Mouse (Mus musculus) heart, embryonic 13.5 days (tissue): ENCODE data around the gene Dennd1a. TPM values are rescaled to one million over a fixed set of nuclear protein-coding genes. Genes with fewer than 3 reads are reported as not detected.
A peak's percentile ranks its signal among the peaks of the same experiment; 100 is the strongest.

ENCODE experiments used
- ATAC-seq: fragments of 200-750 bp; cut with Nextera tagmentation; 2 replicates; pipeline ENCODE4 v1.8.0; 2017; ENCODE audit warnings: moderate TSS enrichment; ENCODE audit not compliant: insufficient number of reproducible peaks, low FRiP score, low TSS enrichment; ENCODE audit errors: extremely low read depth
- H3K27ac ChIP-seq: fragments of 300-500 bp; sonication (generic); replicated peaks from 2 replicates; pipeline ENCODE4 v1.5.1; 2015; ENCODE audit warnings: moderate library complexity, mild to moderate bottlenecking, inconsistent platforms
- H3K27me3 ChIP-seq: fragments of 300-500 bp; sonication (generic); replicated peaks from 2 replicates; pipeline ENCODE4 v1.6.1; 2015; ENCODE audit warnings: mild to moderate bottlenecking, inconsistent platforms
- H3K36me3 ChIP-seq: fragments of 300-500 bp; sonication (generic); 2 replicates; pipeline ENCODE4 v1.6.1; 2015; ENCODE audit warnings: mild to moderate bottlenecking, inconsistent platforms
- H3K4me1 ChIP-seq: fragments of 300-500 bp; sonication (generic); 2 replicates; pipeline ENCODE4 v1.6.1; 2015; ENCODE audit warnings: inconsistent platforms
- H3K4me2 ChIP-seq: fragments of 300-500 bp; sonication (generic); 2 replicates; pipeline ENCODE4 v1.6.1; 2015; ENCODE audit warnings: inconsistent platforms, mild to moderate bottlenecking, moderate library complexity
- H3K4me3 ChIP-seq: fragments of 300-500 bp; sonication (generic); 2 replicates; pipeline ENCODE4 v1.5.1; 2015; ENCODE audit warnings: moderate library complexity, mild to moderate bottlenecking, inconsistent platforms
- H3K9ac ChIP-seq: fragments of 300-500 bp; sonication (generic); 2 replicates; pipeline ENCODE4 v1.6.1; 2015; ENCODE audit warnings: inconsistent platforms, mild to moderate bottlenecking, moderate library complexity
- H3K9me3 ChIP-seq: fragments of 300-500 bp; sonication (generic); 2 replicates; pipeline ENCODE4 v1.6.1; 2016; ENCODE audit warnings: inconsistent platforms
- WGBS: fragments of 180-500 bp; shearing (Covaris S2); methylation state at CpG from one replicate; pipeline ENCODE4 v1.1.7; 2015; ENCODE audit warnings: mixed read lengths; 5-methylcytosine and 5-hydroxymethylcytosine counted together
- polyA plus RNA-seq: library from polyadenylated mRNA; unstranded; fragments of >200 nt; fragmentation: Nextera tagmentation; extraction: Ambion mirVana; gene quantifications from 2 replicates; pipeline ENCODE4 v1.2.1, GENCODE M21; 2015

Dennd1a gene
- polyA plus RNA-seq, 1 experiment from 2014 or later = 11.4 TPM

GRCm38 (mm10) chr2:37811682-37812081, 475.5 kb downstream of the Dennd1a start:
- 73% methylated on average over 2 of the region's 2 CpGs for WGBS
- Histone ChIP-seq H3K27ac (no peak overlapping the region), H3K9ac (no peak overlapping the region), H3K9me3 (no peaks in the 10 kb centered on the region), H3K4me2 (no peak overlapping the region), H3K27me3 (no peaks in the 10 kb centered on the region), H3K36me3 (peaks cover 15% of the 10 kb centered on the region), H3K4me3 (no peak overlapping the region), H3K4me1 (peaks cover 17% of the 10 kb centered on the region)
- ATAC-seq = no peak; the same call in 1 of the 2 replicates

- no peak for ATAC-seq
- no peak overlapping the region for H3K4me3 ChIP-seq
- WGBS = 46% methylated on average over 4 of the region's 4 CpGs
These were observed 484.5 kb downstream of the Dennd1a start for GRCm38 (mm10) chr2:37802610-37803212.

GRCm38 (mm10) chr2:37801687-37802086, 485.5 kb downstream of the Dennd1a start:
- H3K27ac ChIP-seq = no peak overlapping the region
- no peaks in the 10 kb centered on the region for H3K27me3 ChIP-seq
- peaks cover 19% of the 10 kb centered on the region for H3K4me1 ChIP-seq
- no peak for ATAC-seq
- no peaks in the 10 kb centered on the region for H3K9me3 ChIP-seq
- H3K9ac ChIP-seq = no peak overlapping the region
- WGBS = 66% methylated on average over 4 of the region's 4 CpGs
- H3K36me3 ChIP-seq = peaks cover 11% of the 10 kb centered on the region; the same call in 1 of the 2 replicates
- no peak overlapping the region for H3K4me2 ChIP-seq
- H3K4me3 ChIP-seq = no peak overlapping the region

More at GRCm38 (mm10) chr2:37802610-37803212, 484.5 kb downstream of the Dennd1a start:
- no peak overlapping the region for H3K4me2 ChIP-seq
- no peak overlapping the region for H3K27ac ChIP-seq
- H3K9ac ChIP-seq = no peak overlapping the region
- H3K4me1 ChIP-seq = peaks cover 9% of the 10 kb centered on the region
- no peaks in the 10 kb centered on the region for H3K9me3 ChIP-seq
- H3K36me3 ChIP-seq = peaks cover 11% of the 10 kb centered on the region; the same call in 1 of the 2 replicates
- H3K27me3 ChIP-seq = no peaks in the 10 kb centered on the region

- peaks cover 42% of the 10 kb centered on the region for H3K4me1 ChIP-seq
- peaks cover 14% of the 10 kb centered on the region; the same call in 1 of the 2 replicates for H3K27me3 ChIP-seq
- 51% methylated on average over 6 of the region's 6 CpGs for WGBS
- ATAC-seq = no peak
- peaks cover 3% of the 10 kb centered on the region; the same call in 1 of the 2 replicates for H3K36me3 ChIP-seq
- H3K4me2 ChIP-seq = no peak overlapping the region
- peak overlapping the region; percentile 6; the same call in 1 of the 2 replicates for H3K9ac ChIP-seq
- H3K9me3 ChIP-seq = no peaks in the 10 kb centered on the region
- no peak overlapping the region for H3K4me3 ChIP-seq
- H3K27ac ChIP-seq = no peak overlapping the region
These were observed 488.1 kb downstream of the Dennd1a start for GRCm38 (mm10) chr2:37799137-37799536.

- Histone ChIP-seq H3K4me1 (peaks cover 44% of the 10 kb centered on the region), H3K4me3 (no peak overlapping the region), H3K27me3 (peaks cover 33% of the 10 kb centered on the region), H3K27ac (peak overlapping the region; percentile 75), H3K36me3 (no peaks in the 10 kb centered on the region; the same call in 1 of the 2 replicates), H3K9me3 (no peaks in the 10 kb centered on the region), H3K4me2 (no peak overlapping the region), H3K9ac (no peak overlapping the region)
- no peak for ATAC-seq
- 81% methylated on average over 4 of the region's 4 CpGs for WGBS
These were observed 490.1 kb downstream of the Dennd1a start for GRCm38 (mm10) chr2:37797046-37797445.

- H3K4me1 ChIP-seq = peaks cover 44% of the 10 kb centered on the region
- no peaks in the 10 kb centered on the region; the same call in 1 of the 2 replicates for H3K36me3 ChIP-seq
- H3K27me3 ChIP-seq = peaks cover 39% of the 10 kb centered on the region
- no peak overlapping the region for H3K4me3 ChIP-seq
- no peak overlapping the region for H3K9ac ChIP-seq
- H3K4me2 ChIP-seq = no peak overlapping the region
- no peak for ATAC-seq
- no peaks in the 10 kb centered on the region for H3K9me3 ChIP-seq
- 24% methylated on average over 1 of the region's 1 CpGs for WGBS
- peak overlapping the region; percentile 75 for H3K27ac ChIP-seq
These were observed 491.2 kb downstream of the Dennd1a start for GRCm38 (mm10) chr2:37796021-37796420.

GRCm38 (mm10) chr2:37791340-37791739, 495.9 kb downstream of the Dennd1a start:
- ATAC-seq = no peak
- WGBS = 84% methylated on average over 4 of the region's 4 CpGs
- H3K4me3 ChIP-seq = no peak overlapping the region
- no peak overlapping the region for H3K27ac ChIP-seq
- peaks cover 51% of the 10 kb centered on the region for H3K4me1 ChIP-seq
- H3K27me3 ChIP-seq = peaks cover 57% of the 10 kb centered on the region
- H3K9ac ChIP-seq = no peak overlapping the region
- no peak overlapping the region for H3K4me2 ChIP-seq
- no peaks in the 10 kb centered on the region for H3K9me3 ChIP-seq
- H3K36me3 ChIP-seq = no peaks in the 10 kb centered on the region

- H3K4me3 ChIP-seq = no peak overlapping the region
- peaks cover 48% of the 10 kb centered on the region for H3K4me1 ChIP-seq
- H3K27ac ChIP-seq = no peak overlapping the region
- WGBS = 87% methylated on average over 14 of the region's 14 CpGs
- no peaks in the 10 kb centered on the region for H3K9me3 ChIP-seq
- peaks cover 63% of the 10 kb centered on the region for H3K27me3 ChIP-seq
- H3K4me2 ChIP-seq = no peak overlapping the region
- no peak overlapping the region for H3K9ac ChIP-seq
- no peak for ATAC-seq
- H3K36me3 ChIP-seq = no peaks in the 10 kb centered on the region
These were observed 496.5 kb downstream of the Dennd1a start for GRCm38 (mm10) chr2:37790738-37791137.

- Histone ChIP-seq H3K9ac (no peak overlapping the region), H3K9me3 (no peaks in the 10 kb centered on the region), H3K27ac (no peak overlapping the region), H3K36me3 (no peaks in the 10 kb centered on the region), H3K27me3 (peaks cover 58% of the 10 kb centered on the region), H3K4me2 (no peak overlapping the region), H3K4me1 (peaks cover 41% of the 10 kb centered on the region), H3K4me3 (no peak overlapping the region)
- no peak; the same call in 1 of the 2 replicates for ATAC-seq
- WGBS = 80% methylated on average over 10 of the region's 10 CpGs
These were observed 497.2 kb downstream of the Dennd1a start for GRCm38 (mm10) chr2:37789995-37790394.

GRCm38 (mm10) chr2:37789029-37789428, 498.2 kb downstream of the Dennd1a start:
- H3K9ac ChIP-seq = peak overlapping the region; percentile 40; the same call in 1 of the 2 replicates
- no peak for ATAC-seq
- peaks cover 40% of the 10 kb centered on the region for H3K4me1 ChIP-seq
- H3K36me3 ChIP-seq = no peaks in the 10 kb centered on the region
- WGBS = 70% methylated on average over 5 of the region's 5 CpGs
- no peak overlapping the region for H3K4me2 ChIP-seq
- peak overlapping the region; percentile 5 for H3K27ac ChIP-seq
- no peaks in the 10 kb centered on the region for H3K9me3 ChIP-seq
- no peak overlapping the region for H3K4me3 ChIP-seq
- peaks cover 49% of the 10 kb centered on the region for H3K27me3 ChIP-seq

- Histone ChIP-seq H3K4me2 (no peak overlapping the region), H3K4me1 (peaks cover 41% of the 10 kb centered on the region), H3K9me3 (no peaks in the 10 kb centered on the region), H3K4me3 (no peak overlapping the region), H3K36me3 (no peaks in the 10 kb centered on the region), H3K27ac (peak overlapping the region; percentile 50), H3K9ac (peak overlapping the region; percentile 7; the same call in 1 of the 2 replicates), H3K27me3 (peaks cover 44% of the 10 kb centered on the region)
- 40% methylated on average over 7 of the region's 7 CpGs for WGBS
- no peak; the same call in 1 of the 2 replicates for ATAC-seq
These were observed 498.8 kb downstream of the Dennd1a start for GRCm38 (mm10) chr2:37788176-37788962.
